Mouse (Mus musculus) ovary, postnatal 10 days (tissue): ENCODE results near the gene Ano1.

Experiments
- DNase-seq: peaks from one replicate; pipeline ENCODE4 v3.0.0; 2022; ENCODE audit warnings: low spot score

The Ano1 gene

DNA sequence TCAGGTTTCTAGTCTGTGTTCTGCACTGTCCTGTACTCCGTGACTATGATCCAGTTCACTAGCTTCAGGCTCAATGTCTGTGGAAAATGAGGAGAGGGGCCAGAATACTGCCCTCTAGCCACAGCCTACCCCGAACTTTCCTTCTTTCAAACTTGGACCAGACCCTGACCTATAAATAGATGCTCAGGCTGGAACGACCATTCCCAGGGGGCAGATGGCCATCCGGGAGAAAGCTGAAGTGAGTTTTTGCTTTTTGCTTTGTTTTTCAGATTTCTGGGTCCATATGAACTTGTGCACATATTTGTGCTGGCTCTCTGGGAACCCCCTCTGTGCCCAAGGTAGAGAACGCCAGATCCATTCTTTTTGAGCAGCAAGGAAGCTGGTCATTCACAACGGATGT lies 116.9 kb downstream of the Ano1 start:
- DNase-seq: no peak

DNA sequence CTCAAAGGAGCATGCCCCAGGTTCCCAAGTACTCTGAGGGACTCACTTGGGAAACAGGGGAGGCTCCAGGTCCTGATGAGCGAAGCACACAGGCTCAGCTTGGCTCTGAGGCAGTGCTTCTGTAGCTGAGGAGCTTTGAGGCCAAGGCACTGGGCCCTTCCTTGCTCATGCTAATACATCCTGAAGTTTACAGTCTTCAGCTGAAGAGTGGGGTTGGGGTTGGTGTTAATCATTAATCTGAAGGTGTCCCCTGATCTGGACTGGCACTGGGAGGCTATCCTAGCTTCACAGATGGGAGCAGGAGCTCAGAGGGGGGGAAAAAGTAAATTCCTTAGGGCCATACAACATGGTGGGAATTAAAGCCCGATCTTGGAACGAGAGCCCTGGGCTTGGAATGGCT lies 117.3 kb downstream of the Ano1 start:
- no peak for DNase-seq

DNA sequence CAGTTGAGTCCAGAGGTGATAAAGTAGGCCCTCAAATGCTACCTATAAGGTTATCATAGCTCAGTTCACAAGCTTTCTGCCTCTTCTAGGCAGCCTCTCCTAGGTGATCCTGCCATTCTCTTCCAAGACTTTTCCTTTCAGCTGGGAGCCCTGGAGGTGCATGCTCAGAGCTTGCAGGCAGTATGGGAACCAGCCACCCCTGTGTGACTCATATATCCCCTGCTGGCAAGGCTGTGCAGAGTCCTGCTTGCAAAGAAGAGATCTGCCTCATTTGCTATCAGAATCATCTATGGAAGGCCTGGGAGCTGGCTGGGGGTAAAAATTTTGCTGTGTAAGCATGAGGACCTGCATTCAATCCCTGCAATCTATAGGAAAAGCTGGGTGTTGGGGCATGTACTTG lies 119.5 kb downstream of the Ano1 start:
- DNase-seq: no peak

DNA sequence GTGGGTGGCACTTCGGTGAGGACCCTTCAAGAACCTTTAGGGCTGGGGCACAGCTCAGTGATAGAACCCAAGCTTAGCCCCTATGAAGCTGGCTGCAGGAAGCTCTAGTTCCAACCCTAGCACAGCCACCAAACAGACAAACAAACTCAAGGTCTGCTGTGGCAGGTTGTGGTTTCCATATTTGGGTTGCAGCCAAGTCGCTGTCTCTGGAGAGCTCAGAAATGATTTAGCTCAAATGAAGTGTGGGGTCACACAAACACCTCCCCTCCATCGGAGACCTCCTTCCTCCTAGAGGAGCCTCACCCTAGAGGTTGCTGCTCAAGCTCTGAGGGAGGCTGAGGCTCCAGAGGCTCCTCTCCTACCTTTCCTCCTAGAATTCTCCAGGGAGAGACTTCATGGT lies 121.2 kb downstream of the Ano1 start:
- DNase-seq: no peak

DNA sequence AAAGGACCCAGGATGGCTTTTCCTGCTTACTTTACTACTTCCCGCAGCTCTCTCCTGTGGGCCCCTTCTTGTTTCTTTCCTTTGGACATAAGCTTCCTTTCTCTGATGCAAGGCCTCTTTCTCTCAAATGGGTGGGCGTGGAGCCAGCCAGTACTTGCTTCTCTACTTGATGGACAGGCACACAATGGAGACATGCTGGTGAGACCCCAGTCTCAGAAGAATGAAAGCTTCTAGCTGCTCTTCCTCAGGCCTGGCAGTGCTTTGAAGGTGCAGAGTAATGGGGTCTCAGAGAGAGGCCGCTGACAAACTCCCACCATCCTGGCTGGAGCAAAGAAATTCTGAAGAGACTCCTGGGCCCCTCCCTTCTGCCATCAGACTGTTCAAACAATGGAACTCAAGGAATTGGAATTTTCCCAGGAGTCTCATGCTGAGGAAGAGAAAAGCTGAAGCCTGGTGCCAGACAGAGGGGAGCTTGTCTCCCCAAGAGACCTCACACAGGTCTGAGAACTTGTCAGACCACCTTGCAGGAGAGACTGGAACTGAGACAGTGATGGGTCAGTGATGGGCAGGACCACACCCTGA lies 123.3 kb downstream of the Ano1 start:
- DNase-seq: no peak

DNA sequence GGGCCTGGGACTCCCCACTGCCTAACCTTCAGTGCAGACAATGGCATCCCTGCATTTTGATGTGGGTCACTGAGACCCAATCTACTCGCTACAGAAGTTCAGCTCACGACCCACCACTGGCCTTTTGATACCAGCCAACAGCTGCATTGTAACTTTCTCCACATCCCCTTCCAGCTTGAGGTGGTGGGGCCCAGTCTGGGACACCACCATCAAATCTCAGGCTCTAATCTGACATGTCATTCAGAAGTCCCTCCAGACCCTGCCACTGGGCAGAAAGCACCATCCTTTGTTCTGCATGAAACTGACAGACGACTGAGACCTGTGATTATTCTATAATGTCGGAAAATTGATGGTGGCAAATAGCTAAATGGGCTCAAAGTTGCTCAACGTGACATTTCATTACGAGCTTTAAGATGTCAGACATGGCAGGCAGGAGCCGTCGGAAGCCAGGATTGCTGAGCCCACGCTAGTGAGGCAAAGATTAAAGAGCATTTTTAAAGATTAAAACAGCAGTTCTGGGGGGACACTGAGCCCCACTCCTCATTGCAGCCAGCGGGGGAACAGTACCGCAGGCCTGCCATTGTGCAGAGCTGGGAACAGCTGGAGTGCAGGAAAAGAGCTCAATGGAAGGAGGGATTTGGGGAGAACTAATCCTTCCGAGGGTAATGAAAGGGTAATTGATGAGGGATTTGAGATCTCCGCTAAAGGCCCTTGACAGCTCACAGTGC lies 124.0 kb downstream of the Ano1 start:
- no peak for DNase-seq

DNA sequence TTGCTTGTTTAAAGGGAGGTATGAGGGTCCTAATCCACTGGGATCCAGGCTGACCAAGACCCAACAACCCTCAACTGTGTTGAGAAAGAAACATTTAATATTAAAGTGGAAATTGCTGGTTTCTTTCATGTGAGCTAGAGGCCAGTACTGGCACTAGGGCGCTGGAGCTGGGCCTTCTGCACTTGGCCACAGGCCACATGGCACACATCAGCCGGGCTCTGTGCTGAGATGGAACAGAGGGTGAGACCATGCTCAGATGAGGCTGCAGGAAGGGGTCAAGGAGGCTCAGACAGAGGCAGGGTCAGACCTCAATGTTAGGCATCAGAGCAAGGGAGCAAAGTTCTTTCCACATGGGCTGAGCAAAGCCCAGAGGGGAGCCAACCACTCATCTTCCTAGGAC lies 125.7 kb downstream of the Ano1 start:
- no peak for DNase-seq

DNA sequence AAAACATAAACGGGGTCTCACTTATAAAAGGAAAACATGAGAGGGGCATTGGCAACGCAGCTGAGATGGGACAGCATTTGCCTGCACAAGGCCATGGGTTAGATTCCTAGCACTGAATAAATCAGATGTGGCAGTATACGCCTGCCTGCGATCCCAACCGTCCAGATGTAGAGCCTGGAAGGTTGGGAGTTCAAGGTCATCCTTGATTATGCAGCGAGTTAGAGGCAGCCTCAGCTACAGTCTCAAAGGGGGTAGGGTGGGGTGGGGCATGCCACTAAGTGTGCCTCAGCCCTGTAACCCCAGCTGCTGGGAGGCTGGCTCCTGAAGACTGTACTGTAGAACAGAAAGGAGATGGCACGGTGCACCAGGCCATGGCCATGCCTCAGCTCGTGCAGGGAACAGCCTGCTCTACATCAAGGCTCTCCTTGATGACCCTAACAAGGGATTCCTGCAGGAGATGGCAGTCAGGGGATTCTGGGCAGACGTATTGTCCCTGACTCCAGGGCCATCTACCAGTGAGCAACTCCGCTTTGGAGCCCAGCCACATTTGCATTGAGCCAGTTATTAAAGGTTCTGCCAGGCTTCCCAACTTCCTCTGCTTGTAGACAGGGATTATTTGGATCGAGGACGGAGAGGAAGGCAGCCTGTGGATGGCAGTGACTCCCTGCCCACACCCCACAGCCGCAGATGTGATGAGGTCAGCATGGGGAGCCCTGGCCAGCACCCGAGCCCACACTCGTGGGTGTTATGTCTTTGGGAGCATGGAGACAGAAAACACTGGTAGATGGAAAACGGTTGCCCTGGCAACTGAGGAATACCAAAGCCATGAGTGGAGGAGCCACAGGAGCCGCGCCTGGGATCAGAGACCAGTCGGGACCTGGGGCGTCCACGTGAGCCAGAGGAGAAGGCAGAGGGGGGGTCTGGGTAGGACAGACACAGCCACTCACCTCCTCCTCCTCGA lies 130.8 kb downstream of the Ano1 start:
- no peak for DNase-seq

DNA sequence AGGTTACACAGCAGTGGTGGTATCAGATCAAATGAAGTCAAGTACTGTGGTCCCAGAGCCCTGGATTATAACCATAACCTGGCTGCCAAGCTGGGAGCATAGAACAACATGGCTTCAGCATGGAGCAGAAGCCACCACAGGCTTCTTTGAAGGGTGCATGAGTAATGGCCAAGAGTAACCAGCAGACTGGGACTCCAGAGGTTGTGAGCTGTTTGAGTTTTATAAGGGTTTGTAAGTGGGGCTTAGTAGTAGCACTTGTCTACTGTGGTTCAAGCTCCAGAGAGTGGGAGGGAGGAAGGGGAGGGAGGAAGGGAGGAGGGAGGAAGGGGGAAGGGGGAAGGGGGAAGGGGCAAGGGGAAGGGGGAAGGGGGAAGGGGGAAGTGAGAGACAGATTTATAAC lies 131.5 kb downstream of the Ano1 start:
- DNase-seq: no peak

DNA sequence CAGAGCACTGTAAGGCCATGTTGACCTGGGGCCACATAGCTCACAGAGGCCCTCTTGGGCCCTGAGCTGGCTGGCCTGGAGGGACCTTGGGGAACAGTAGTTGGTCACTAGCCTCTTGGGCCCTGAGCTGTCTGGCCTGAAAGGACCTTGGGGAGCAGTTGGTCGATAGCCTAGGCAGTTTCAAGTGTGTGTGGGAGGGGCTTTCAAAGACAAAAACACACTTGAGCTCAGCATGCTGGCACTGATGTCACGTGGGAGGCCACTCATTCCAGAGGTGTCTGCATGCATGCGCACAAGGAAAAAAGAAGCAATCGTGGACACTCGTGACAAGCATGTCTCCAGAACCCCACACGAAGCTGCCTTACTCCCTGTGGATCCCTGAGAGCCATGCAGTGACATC lies 136.4 kb downstream of the Ano1 start:
- DNase-seq: no peak

DNA sequence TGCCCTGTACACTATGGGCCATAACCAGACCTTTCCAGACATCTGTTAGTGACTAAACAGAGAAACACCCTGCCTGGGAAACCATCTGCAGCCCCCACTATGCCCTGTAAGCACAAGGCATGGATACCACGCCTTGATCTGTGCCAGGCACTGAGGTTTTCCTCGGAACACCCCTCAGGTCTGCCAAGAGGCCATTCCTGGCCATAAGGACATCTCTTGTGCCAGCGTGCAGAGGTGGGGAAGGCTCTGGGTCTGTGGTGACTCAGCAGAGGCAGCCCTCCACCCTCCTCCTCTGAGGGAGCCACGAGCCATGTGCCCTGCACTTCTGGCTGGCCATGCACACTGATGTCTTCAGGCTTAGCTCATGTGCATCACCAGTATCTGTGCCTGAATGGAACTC lies 138.9 kb downstream of the Ano1 start:
- DNase-seq: no peak

DNA sequence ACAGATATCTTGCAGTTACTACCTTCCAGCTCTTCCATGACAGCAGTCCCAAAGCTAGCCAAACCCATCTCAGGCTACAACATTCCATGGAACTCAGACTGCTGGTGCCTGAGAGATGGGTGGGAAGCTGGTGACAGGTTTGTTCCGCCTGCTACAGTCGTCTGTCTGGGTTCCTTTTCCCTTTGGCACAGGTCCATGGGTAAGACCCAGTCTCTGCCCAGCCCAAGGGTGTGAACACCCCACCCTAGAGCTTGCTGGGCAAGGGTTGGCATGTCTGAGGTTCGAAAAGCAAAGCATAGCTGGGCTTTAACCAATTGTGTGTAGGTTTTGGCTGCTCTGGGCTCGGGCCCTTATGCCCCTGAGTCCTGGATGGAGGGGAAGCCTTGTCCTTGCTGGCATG lies 139.4 kb downstream of the Ano1 start:
- DNase-seq: no peak

DNA sequence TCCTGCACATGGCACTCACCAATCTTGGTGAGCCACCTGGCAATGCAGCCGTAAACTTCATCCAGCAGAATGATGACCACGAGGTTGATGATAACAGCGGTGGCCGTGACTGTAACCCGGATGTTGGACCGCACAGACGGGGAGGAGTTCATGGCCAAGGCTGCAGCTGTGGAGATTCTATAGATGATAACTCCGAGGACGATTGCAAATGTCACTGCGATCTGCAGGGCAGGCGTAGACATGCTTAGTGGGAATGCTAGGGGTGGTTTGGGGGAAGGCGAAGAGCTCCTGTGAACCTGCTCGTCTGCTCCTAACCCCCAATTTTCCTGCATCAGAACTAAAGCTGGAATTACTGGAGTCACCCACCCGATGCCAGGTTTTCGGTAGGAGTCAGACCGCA lies 140.2 kb downstream of the Ano1 start:
- DNase-seq: no peak

DNA sequence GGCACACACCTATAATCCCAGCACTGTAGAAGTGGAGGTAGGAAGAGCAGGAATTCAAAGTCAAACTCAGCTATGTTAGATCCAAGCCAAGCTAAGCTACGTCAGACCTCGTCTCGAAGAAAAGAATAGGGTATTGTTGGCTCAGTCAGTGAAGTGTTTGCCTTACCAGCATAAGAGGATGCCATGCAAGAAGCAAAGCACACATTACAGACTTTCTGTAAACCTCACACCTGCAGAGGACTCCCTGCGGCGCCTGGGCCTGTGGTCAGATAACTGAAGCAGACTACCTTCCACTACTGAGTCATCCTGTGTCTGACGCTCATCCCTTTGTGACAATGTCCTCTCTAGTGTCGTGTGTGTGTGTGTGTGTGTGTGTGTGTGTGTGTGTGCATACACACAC lies 142.2 kb downstream of the Ano1 start:
- no peak for DNase-seq

DNA sequence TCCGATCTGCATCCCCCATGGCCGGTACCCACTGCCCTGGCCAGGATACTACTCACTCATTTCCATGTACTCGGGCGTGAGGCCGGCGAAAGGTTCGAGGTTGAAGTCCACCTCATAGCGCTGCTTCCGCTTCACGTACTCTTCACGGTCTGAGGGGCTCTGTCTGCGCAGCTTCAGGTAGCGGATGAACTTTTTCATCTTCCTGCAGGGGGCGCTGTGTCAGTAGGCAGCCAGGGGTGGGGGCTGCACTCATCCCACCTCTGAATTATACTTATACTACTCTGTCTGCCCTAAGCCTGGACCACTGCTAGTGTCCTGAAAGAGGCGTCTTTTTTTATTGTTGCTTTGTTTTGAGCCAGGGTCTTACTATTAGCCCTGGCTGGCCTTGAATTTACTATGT lies 143.9 kb downstream of the Ano1 start:
- no peak for DNase-seq

DNA sequence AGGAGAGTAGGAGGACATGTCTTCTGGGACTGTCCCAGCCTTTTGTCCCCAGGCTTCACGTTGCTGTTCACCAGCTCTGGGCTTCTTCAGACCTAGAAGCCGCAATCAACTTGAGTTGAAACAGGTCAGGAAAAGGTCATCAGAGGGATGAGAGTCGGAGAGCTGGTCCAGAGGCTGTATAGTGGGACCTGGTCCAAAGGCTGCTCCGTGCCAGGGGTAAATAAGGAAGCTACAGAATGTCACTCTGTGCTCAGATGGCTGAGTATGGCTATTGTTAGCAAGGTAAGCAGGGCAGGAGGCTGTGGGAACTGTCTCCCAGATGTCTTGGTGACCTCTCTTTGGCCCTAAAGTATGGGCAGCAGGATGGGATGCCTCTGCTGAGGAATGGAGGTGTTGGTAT lies 147.0 kb downstream of the Ano1 start:
- no peak for DNase-seq

DNA sequence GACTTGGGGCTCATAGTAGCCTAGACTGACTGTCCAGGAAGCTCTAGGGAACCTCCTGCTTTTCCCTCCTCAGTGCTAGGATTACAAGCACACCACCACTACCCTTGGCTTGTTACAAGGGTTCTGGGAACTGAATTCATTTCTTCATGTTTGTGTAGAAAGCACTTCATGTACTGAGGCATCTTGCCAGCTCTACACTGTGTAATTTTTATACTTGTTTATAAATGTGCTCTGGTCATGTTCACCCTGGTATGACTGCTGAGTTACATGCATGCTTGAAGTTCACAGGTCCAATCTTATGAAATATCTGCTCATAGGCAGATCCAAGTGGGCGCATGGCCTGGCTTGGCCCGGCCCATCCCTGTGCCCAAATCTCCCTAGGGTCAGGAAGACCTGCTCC lies 147.5 kb downstream of the Ano1 start:
- DNase-seq: no peak

DNA sequence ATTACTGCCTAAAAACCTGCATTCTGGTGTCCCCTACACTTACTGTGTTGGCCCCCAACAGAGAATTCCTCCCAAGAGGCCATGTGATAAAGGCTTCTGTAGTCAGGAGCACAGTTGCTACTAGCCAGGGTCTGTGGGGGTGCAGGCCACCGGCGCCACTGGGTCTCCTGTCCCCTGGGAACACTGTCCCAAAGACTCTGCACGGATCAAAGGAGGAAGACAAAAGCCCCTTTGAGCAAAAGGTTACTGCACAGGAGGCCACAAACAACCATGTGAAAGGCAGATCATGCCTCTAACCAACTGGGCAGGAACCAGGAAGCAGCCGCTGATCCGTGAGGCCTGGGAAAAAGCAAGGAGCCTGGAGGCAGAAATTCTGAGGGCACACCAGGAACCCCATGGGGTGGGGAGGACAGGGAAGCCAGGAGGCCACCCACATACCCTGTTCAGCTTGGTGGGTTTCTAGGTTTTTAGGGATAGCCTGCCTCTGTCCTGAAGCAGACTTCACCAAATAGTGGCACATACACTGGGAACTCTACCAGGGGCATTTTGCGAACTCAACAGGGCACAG lies 151.4 kb downstream of the Ano1 start:
- DNase-seq: no peak

DNA sequence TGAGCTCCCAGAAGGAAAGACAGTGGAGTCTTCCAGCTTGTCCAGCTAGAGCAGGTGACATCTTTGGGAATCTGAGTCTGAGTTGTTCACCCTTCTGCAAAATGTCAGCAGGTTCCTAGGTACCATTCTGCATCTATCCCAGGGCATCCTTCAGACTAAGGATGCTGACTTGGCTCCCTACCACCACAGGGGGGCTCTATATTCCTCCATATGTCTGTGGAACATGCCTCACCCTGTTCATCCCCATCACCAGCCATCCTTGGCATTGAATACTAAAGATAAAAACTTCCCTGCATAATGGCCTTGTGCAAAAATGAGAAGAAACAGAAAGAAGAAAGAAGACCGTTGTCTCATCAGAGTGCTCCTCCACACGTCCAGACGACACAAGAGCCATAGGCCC lies 162.3 kb downstream of the Ano1 start:
- DNase-seq: no peak

DNA sequence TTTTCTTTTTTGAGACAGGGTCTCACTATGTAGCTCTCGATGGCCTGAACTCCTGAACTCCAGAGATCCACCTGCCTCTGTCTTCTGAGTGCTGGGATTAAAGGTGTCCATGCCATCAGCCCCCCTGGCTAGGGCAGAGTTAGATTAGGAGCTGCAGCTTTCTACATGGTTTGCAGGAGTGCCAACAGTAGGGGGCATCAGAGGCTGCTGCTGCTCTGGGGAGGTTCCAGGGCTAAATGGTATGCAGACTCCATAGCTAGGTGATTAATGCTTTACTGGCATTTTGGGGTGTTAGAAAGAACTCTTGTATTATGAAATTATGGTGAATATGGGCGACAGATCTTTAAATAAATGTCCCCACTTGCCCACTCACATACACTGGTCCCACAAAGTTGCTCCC lies 164.5 kb downstream of the Ano1 start:
- DNase-seq: no peak

DNA sequence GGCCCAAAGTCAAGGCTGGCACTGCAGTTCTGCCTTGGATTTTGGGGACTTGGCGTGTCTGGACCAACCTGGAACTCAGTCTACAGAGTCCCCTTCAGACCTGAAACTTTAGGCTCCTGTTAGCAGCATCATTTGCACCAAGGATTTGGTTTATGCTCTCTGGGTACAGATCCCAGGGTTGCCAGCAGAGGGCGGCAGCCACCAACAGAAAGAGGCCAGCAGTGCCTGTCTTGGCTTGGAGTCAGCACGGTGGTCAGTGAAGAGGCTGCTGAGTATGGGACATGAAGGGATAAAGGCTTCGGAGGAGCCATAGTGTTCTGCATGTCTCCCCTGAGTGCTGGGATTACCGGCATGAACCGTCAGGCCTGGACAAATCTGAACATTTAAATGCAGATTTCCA lies 166.1 kb downstream of the Ano1 start:
- DNase-seq: peak; percentile 60

DNA sequence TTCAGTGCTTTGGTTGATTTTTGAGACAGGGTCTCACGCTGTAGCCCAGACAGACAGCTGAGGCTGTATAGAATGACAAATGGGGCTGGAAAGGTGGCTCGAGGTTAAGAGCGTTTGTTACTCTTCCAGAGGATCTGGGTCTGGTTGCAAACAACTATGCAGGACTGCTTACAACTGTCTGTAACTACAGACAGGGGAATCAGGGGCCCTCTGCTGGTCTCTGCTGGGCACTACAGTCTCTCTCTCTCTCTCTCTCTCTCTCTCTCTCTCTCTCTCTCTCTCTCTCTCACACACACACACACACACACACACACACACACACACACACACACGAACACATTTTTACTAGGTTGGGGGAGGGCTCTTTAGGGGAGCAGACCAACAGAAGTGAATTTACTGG lies 168.2 kb downstream of the Ano1 start:
- no peak for DNase-seq
